Mouse (Mus musculus) neural tube, embryonic 12.5 days (tissue): ENCODE measurements around the gene Lrrk2. TPM values are rescaled to one million over a fixed set of nuclear protein-coding genes. Genes with fewer than 3 reads are reported as not detected.
A peak's percentile ranks its signal among the peaks of the same experiment; 100 is the strongest.

ENCODE experiments used
- ATAC-seq: fragments of 200-750 bp; cut with Nextera tagmentation; 2 replicates; pipeline ENCODE4 v1.8.0; 2017; ENCODE audit warnings: low read depth, mild to moderate bottlenecking, moderate TSS enrichment, moderate library complexity; ENCODE audit not compliant: low FRiP score
- H3K27ac ChIP-seq: fragments of 300-500 bp; sonication (generic); 2 replicates; pipeline ENCODE4 v1.5.1; 2016
- H3K27me3 ChIP-seq: fragments of 300-500 bp; sonication (generic); replicated peaks from 2 replicates; pipeline ENCODE4 v1.6.1; 2016; ENCODE audit warnings: mild to moderate bottlenecking
- H3K36me3 ChIP-seq: fragments of 300-500 bp; sonication (generic); 2 replicates; pipeline ENCODE4 v1.6.1; 2016; ENCODE audit warnings: mild to moderate bottlenecking
- H3K4me1 ChIP-seq: fragments of 300-500 bp; sonication (generic); 2 replicates; pipeline ENCODE4 v1.6.1; 2016
- H3K4me2 ChIP-seq: fragments of 300-500 bp; sonication (generic); replicated peaks from 2 replicates; pipeline ENCODE4 v1.6.1; 2016; ENCODE audit warnings: mild to moderate bottlenecking
- H3K4me3 ChIP-seq: fragments of 300-500 bp; sonication (generic); 2 replicates; pipeline ENCODE4 v1.5.1; 2016
- H3K9ac ChIP-seq: fragments of 300-500 bp; sonication (generic); 2 replicates; pipeline ENCODE4 v1.6.1; 2016; ENCODE audit warnings: mild to moderate bottlenecking
- H3K9me3 ChIP-seq: fragments of 300-500 bp; sonication (generic); 2 replicates; pipeline ENCODE4 v1.6.1; 2016; ENCODE audit warnings: mild to moderate bottlenecking
- WGBS: fragments of 180-500 bp; shearing (Covaris S2); methylation state at CpG from one replicate; pipeline ENCODE4 v1.1.7; 2016; 5-methylcytosine and 5-hydroxymethylcytosine counted together
- polyA plus RNA-seq: library from polyadenylated mRNA; unstranded; fragments of >200 nt; fragmentation: Nextera tagmentation; extraction: Ambion mirVana; gene quantifications from 2 replicates; pipeline ENCODE4 v1.2.1, GENCODE M21; 2016

Gene Lrrk2
- polyA plus RNA-seq, 1 experiment from 2014 or later: 2.4 TPM

GRCm38 (mm10) chr15:91658227-91658626 is 14.7 kb upstream of the Lrrk2 start:
- ATAC-seq: no peak
- no peaks in the 10 kb centered on the region for H3K4me1 ChIP-seq
- WGBS: 93% methylated on average over 6 of the region's 6 CpGs

DNA sequence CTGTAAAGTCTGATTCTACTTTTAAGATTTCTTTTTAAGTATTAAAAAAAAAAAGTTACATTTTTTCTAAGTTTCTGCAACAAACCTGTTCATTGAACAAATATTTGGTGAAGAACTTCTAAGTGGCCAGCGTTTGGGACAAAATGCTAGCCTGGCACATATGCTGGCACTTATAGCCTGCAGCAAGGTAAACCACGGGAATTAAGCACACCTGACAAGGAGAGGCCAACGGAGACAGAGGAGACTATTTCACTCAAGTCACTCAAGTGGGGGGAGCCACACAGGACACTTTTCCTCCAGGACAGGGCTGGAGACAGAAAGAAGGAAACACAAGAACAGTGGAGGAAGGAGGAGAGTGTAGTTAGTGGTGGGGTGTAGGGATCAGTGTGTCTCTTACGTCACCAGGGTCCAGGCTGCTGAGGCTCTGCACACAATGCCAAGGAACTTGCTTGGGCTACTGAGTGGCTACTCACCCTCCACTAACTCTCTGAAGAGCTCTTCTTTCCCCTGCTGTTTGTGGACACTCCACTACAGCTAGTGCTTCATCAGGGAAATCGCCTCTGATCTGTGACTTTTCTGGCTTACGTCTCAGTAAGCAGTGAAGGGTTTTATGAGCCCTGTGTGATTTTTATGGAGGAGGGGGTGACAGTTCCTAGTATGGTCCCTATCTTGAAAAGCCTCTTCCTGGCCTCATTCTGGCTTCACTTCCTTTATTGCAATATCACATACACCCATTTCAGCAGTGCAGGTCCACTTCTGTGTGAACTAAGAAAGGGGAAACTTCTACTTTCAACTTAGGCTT is 12.5 kb upstream of the Lrrk2 start:
- ATAC-seq: no peak
- no peak overlapping the region for H3K4me2 ChIP-seq
- no peaks in the 10 kb centered on the region for H3K4me1 ChIP-seq
- H3K27ac ChIP-seq: no peak overlapping the region
- H3K4me3 ChIP-seq: no peak overlapping the region
- no peak overlapping the region for H3K9ac ChIP-seq
- no peaks in the 10 kb centered on the region for H3K9me3 ChIP-seq
- no peaks in the 10 kb centered on the region for H3K36me3 ChIP-seq
- 81% methylated on average over 6 of the region's 6 CpGs for WGBS
- no peaks in the 10 kb centered on the region for H3K27me3 ChIP-seq

More at GRCm38 (mm10) chr15:91658227-91658626, 14.7 kb upstream of the Lrrk2 start:
- H3K9ac ChIP-seq: no peak overlapping the region
- no peak overlapping the region for H3K4me3 ChIP-seq
- H3K4me2 ChIP-seq: no peak overlapping the region
- no peaks in the 10 kb centered on the region for H3K9me3 ChIP-seq
- no peaks in the 10 kb centered on the region for H3K36me3 ChIP-seq
- H3K27ac ChIP-seq: no peak overlapping the region
- H3K27me3 ChIP-seq: no peaks in the 10 kb centered on the region

GRCm38 (mm10) chr15:91661079-91661369 is 12.0 kb upstream of the Lrrk2 start:
- no peak for ATAC-seq
- no peaks in the 10 kb centered on the region for H3K27me3 ChIP-seq
- no peaks in the 10 kb centered on the region for H3K36me3 ChIP-seq
- no peak overlapping the region for H3K4me3 ChIP-seq
- H3K9me3 ChIP-seq: no peaks in the 10 kb centered on the region
- no peak overlapping the region for H3K9ac ChIP-seq
- 89% methylated on average over 6 of the region's 6 CpGs for whole genome bisulfite sequencing
- no peak overlapping the region for H3K4me2 ChIP-seq
- H3K27ac ChIP-seq: no peak overlapping the region
- H3K4me1 ChIP-seq: no peaks in the 10 kb centered on the region

DNA sequence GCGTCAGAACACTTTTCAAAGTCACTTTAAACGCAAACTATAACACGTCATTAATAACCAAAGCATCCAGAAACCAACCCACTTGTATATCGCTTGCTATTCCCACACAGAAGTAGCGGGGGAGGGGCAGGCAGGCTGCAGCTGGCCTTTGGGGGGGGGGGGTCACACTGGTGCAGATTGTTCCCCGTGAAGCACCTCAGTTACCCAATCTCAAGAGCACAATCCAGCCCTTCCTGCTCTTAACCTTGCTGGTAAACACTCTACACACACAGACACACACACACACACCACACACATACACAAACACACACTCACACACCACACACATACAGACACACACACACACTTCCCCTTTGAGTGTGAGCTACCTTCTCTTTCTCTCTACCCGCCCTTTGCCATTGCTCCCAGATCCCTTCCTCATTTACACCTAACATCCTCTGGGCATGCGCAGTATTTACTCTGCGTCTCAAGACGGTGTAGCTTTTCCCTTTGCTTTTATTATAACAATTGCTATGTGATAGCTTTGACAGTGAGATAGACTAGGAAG is 8.3 kb upstream of the Lrrk2 start:
- H3K27me3 ChIP-seq: no peaks in the 10 kb centered on the region
- no peaks in the 10 kb centered on the region for H3K36me3 ChIP-seq
- no peak overlapping the region for H3K27ac ChIP-seq
- WGBS: 89% methylated on average over 10 of the region's 10 CpGs
- H3K9ac ChIP-seq: no peak overlapping the region
- no peak overlapping the region for H3K4me2 ChIP-seq
- H3K4me3 ChIP-seq: no peak overlapping the region
- no peaks in the 10 kb centered on the region for H3K4me1 ChIP-seq
- no peaks in the 10 kb centered on the region for H3K9me3 ChIP-seq
- no peak for ATAC-seq

- Histone ChIP-seq H3K27me3 (no peaks in the 10 kb centered on the region), H3K4me2 (no peak overlapping the region), H3K27ac (no peak overlapping the region), H3K4me1 (no peaks in the 10 kb centered on the region), H3K36me3 (no peaks in the 10 kb centered on the region), H3K4me3 (no peak overlapping the region), H3K9ac (no peak overlapping the region), H3K9me3 (no peaks in the 10 kb centered on the region)
- WGBS: 93% methylated on average over 6 of the region's 6 CpGs
- no peak for ATAC-seq
These were observed 7.4 kb upstream of the Lrrk2 start for GRCm38 (mm10) chr15:91665530-91665929.

DNA sequence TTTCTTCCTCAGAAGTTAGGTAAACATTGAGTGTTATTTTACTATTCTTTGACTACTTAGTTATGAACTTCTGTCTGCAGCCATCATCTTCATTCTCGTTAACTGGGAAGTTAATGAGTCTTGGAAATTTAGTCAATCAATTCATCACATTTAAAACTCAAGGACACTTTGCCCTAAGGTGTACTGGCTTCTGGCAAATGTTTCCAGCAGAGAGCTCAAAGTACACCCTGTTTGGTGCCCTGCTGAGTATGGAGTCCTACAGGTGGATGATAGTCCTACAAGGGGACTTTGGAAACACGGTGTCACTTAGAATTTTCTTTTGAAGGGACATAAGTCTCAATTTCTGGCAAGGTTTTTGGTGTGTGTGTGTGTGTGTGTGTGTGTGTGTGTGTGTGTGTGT is 1.8 kb upstream of the Lrrk2 start:
- no peak overlapping the region for H3K4me2 ChIP-seq
- no peaks in the 10 kb centered on the region for H3K27me3 ChIP-seq
- no peaks in the 10 kb centered on the region for H3K9me3 ChIP-seq
- ATAC-seq: no peak
- no peaks in the 10 kb centered on the region for H3K36me3 ChIP-seq
- H3K4me3 ChIP-seq: no peak overlapping the region
- H3K9ac ChIP-seq: no peak overlapping the region
- WGBS: 87% methylated on average over 2 of the region's 2 CpGs
- H3K4me1 ChIP-seq: no peaks in the 10 kb centered on the region
- H3K27ac ChIP-seq: no peak overlapping the region

GRCm38 (mm10) chr15:91671987-91672386 is 988 bp upstream of the Lrrk2 start:
- Histone ChIP-seq H3K4me2 (no peak overlapping the region), H3K9me3 (no peaks in the 10 kb centered on the region), H3K4me3 (no peak overlapping the region), H3K4me1 (no peaks in the 10 kb centered on the region), H3K27ac (no peak overlapping the region), H3K27me3 (no peaks in the 10 kb centered on the region), H3K9ac (no peak overlapping the region), H3K36me3 (no peaks in the 10 kb centered on the region)
- 79% methylated on average over 5 of the region's 5 CpGs for WGBS
- no peak for ATAC-seq

DNA sequence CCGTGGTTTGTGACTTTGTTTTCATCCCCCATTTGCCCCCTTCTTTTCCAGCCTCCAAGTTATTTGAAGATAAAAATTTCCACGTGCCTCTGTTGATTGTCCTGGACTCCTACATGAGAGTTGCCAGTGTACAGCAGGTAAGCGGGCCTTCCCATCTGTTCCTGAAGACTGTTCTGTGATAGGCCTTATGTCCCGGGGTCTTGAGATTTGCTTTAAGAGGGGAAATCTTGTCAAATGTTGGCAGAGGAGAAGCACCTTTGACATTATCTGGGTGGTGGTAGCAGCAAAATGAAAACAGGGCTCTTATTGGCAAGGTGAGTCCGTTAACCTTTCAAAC is 562 bp downstream of the Lrrk2 start:
- Histone ChIP-seq H3K4me2 (peak overlapping the region; percentile 69), H3K9me3 (no peaks in the 10 kb centered on the region), H3K36me3 (no peaks in the 10 kb centered on the region), H3K27ac (no peak overlapping the region), H3K4me3 (peak overlapping the region; percentile 43), H3K4me1 (no peaks in the 10 kb centered on the region), H3K9ac (peak overlapping the region; percentile 61; the same call in 1 of the 2 replicates), H3K27me3 (no peaks in the 10 kb centered on the region)
- WGBS: 40% methylated on average over 5 of the region's 5 CpGs
- no peak for ATAC-seq

GRCm38 (mm10) chr15:91680116-91680515 is 7.1 kb downstream of the Lrrk2 start:
- 80% methylated on average over 2 of the region's 2 CpGs for WGBS
- no peak for ATAC-seq
- H3K4me3 ChIP-seq: no peak overlapping the region
- no peaks in the 10 kb centered on the region for H3K36me3 ChIP-seq
- no peak overlapping the region for H3K27ac ChIP-seq
- H3K9ac ChIP-seq: no peak overlapping the region
- H3K27me3 ChIP-seq: no peaks in the 10 kb centered on the region
- no peaks in the 10 kb centered on the region for H3K9me3 ChIP-seq
- no peaks in the 10 kb centered on the region for H3K4me1 ChIP-seq
- no peak overlapping the region for H3K4me2 ChIP-seq

GRCm38 (mm10) chr15:91685880-91686563 is 13.0 kb downstream of the Lrrk2 start:
- Histone ChIP-seq H3K4me1 (no peaks in the 10 kb centered on the region), H3K4me2 (no peak overlapping the region), H3K9me3 (no peaks in the 10 kb centered on the region), H3K9ac (no peak overlapping the region), H3K27ac (no peak overlapping the region), H3K4me3 (no peak overlapping the region), H3K36me3 (no peaks in the 10 kb centered on the region), H3K27me3 (no peaks in the 10 kb centered on the region)
- no peak for ATAC-seq
- WGBS: 85% methylated on average over 7 of the region's 7 CpGs

GRCm38 (mm10) chr15:91690648-91691047 is 17.7 kb downstream of the Lrrk2 start:
- H3K27ac ChIP-seq: no peak overlapping the region
- no peak overlapping the region for H3K9ac ChIP-seq
- no peak for ATAC-seq
- H3K4me1 ChIP-seq: no peaks in the 10 kb centered on the region
- no peak overlapping the region for H3K4me2 ChIP-seq
- no peaks in the 10 kb centered on the region for H3K9me3 ChIP-seq
- H3K36me3 ChIP-seq: no peaks in the 10 kb centered on the region
- H3K27me3 ChIP-seq: no peaks in the 10 kb centered on the region
- no peak overlapping the region for H3K4me3 ChIP-seq
- WGBS: 85% methylated on average over 9 of the region's 9 CpGs

DNA sequence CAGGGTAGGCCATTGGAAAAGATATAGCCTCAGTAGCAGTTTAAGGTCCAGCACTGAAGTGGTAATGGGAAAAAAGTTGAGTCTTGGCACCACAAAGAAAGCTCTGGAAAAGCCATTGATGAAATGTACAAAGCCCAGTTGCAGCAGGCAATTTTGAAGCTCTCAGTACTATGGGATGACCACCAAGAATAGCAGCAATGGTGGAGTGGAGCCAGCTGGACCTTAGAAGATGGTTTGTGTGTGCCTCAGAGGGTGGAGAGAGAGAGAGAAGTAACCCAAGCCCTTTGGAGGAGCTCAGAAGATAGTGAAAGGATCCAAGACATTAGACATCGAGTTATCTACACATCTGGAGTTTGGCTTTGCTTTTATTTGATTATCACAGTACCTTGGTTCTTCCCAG is 20.1 kb downstream of the Lrrk2 start:
- H3K9ac ChIP-seq: no peak overlapping the region
- no peak for ATAC-seq

GRCm38 (mm10) chr15:91693856-91694255 is 20.9 kb downstream of the Lrrk2 start:
- H3K4me2 ChIP-seq: no peak overlapping the region
- WGBS: 96% methylated on average over 2 of the region's 2 CpGs
- no peak for ATAC-seq
- no peaks in the 10 kb centered on the region for H3K9me3 ChIP-seq
- no peak overlapping the region for H3K4me3 ChIP-seq
- no peaks in the 10 kb centered on the region for H3K4me1 ChIP-seq
- H3K27ac ChIP-seq: no peak overlapping the region
- no peaks in the 10 kb centered on the region for H3K27me3 ChIP-seq
- H3K36me3 ChIP-seq: no peaks in the 10 kb centered on the region
- H3K9ac ChIP-seq: no peak overlapping the region

More for the DNA sequence above, 20.1 kb downstream of the Lrrk2 start:
- no peak overlapping the region for H3K4me3 ChIP-seq
- H3K4me2 ChIP-seq: no peak overlapping the region
- WGBS: 87% methylated on average over 1 of the region's 1 CpGs
- no peaks in the 10 kb centered on the region for H3K27me3 ChIP-seq
- H3K36me3 ChIP-seq: no peaks in the 10 kb centered on the region
- H3K9me3 ChIP-seq: no peaks in the 10 kb centered on the region
- H3K4me1 ChIP-seq: no peaks in the 10 kb centered on the region
- no peak overlapping the region for H3K27ac ChIP-seq
